Comparison of ENCODE assay signal across 8 mouse cellular contexts in the genomic region with DNA sequence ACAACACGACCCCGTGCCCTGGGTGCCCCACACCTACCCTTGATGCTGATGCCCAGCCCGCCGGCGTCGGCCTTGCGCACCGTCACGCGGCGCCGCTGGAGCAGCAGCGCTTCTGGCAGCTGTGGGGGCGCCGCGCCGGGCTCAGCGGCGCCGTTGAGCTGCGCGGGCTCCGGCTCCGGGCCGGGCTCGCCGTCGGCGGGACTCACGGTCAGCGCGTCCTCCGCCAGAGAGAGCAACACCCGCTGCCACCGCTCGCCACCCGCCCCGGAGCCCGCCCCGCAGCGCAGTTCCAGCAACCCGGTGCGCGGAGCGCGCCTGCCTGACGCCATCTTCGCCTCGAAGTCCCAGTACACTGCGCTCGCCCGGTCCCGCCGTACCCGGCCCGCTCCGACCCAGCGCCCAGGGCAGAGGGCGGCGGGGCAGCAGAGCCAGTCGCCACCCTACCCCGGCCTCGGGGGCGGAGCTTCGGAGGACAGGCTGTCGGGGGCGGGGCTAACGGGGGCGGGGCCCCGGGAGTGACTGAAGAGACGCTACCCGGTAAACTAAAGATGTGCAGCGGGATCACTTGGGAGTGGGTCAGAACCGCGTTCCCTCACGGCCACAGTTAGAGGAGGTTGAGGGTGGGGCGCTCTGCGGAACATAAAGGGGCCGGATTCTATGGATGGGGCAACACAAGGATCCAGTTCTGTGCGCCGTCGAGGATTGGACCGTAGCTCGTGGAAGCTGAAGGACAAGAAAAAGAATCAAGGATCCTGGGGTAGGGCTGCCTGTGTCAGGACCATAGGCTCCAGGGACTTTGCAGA. TPM values are rescaled to one million over a fixed set of nuclear protein-coding genes. Genes with fewer than 3 reads are reported as not detected.
DNase-seq lines count a peak whose midpoint lies in the region; ATAC-seq and TF ChIP-seq lines count a peak whose summit lies in the region.

A gene (minus strand): TSS at position 457 of the 803 bp plus-strand sequence.

- no peaks in the 10 kb centered on the region for H3K27me3 ChIP-seq in C2C12 (ENCODE audit: control insufficient read depth, insufficient read depth, insufficient read length)
- 0 out of 2 replicates have a peak, but pooled peaks cover 2% of the 10 kb centered on the region for H3K27me3 ChIP-seq in heart, embryonic 11.5 days (ENCODE audit: control insufficient read depth, insufficient read depth, low read length)
- peaks cover 10% of the 10 kb centered on the region; the same call in 1 of the 2 replicates for H3K27me3 ChIP-seq in kidney, embryonic 15.5 days
- no peaks in the 10 kb centered on the region for H3K27me3 ChIP-seq in liver, adult 2 months (ENCODE audit: control insufficient read depth, insufficient read depth, low read length)

- DNase-seq in c-Kit-negative CD71-positive TER-119-positive erythroid progenitor cells, embryonic 14.5 days (ENCODE audit: low read depth, low spot score), result peak; percentile 55
- peak; percentile 65 for DNase-seq in liver, adult 2 months (ENCODE audit: extremely low read depth, low read depth, low spot score)
- DNase-seq in monocyte, adult 2 months (ENCODE audit: low read depth in 1 of 2, low spot score in 2 of 2), result peak; percentile 30 to 54
- peak; percentile 77 to 85 for DNase-seq in spleen, postnatal 10 days (ENCODE audit: low spot score in 2 of 2)

- no peaks in the 10 kb centered on the region for H3K79me2 ChIP-seq in C2C12 (ENCODE audit: control insufficient read depth, insufficient read depth)
- H3K79me2 ChIP-seq in liver, adult 2 months (ENCODE audit: control insufficient read depth, insufficient read depth, low read length), result peaks cover 17% of the 10 kb centered on the region

- no peaks in the 10 kb centered on the region for H3K79me3 ChIP-seq in C2C12 (ENCODE audit: low read depth)

- peak within 1 kb of the TSS; percentile 78 for H3K4me2 ChIP-seq in heart, embryonic 11.5 days
- H3K4me2 ChIP-seq in kidney, embryonic 15.5 days, result peak within 1 kb of the TSS; percentile 90

- 2% methylated on average over 83 of the region's 84 CpGs for WGBS in heart, embryonic 11.5 days (ENCODE audit: insufficient replicate concordance)
- 2% methylated on average over 84 of the region's 84 CpGs for WGBS in kidney, embryonic 15.5 days
- WGBS in liver, adult 2 months, result 2% methylated on average over 80 of the region's 84 CpGs

- peak within 1 kb of the TSS; percentile 89 for H3K9ac ChIP-seq in heart, embryonic 11.5 days (ENCODE audit: low read depth, low read length)
- peak within 1 kb of the TSS; percentile 69 for H3K9ac ChIP-seq in kidney, embryonic 15.5 days
- H3K9ac ChIP-seq in liver, adult 2 months (ENCODE audit: low read depth, low read length), result peak within 1 kb of the TSS; percentile 93

- peak; percentile 87 for ATAC-seq in erythroid progenitor cell, adult 5-6 weeks (replicated peaks; ENCODE audit: low FRiP score, poor library complexity, severe bottlenecking)
- peak; percentile 88 for ATAC-seq in heart, embryonic 11.5 days (replicated peaks; ENCODE audit: insufficient number of reproducible peaks, low FRiP score, low TSS enrichment)
- peak; percentile 89 for ATAC-seq in kidney, embryonic 15.5 days (replicated peaks; ENCODE audit: low FRiP score)

- H3K27ac ChIP-seq in heart, embryonic 11.5 days (ENCODE audit: low read depth, low read length), result peak within 1 kb of the TSS; percentile 81
- 0 out of 2 replicates have a peak within 1 kb of the TSS, but pooled peaks have one; percentile 41 for H3K27ac ChIP-seq in kidney, embryonic 15.5 days
- H3K27ac ChIP-seq in liver, adult 2 months (replicated peaks; ENCODE audit: insufficient read depth, low read depth, low read length), result peak within 1 kb of the TSS; percentile 78

- no peaks in the 10 kb centered on the region for H3K36me3 ChIP-seq in C2C12 (ENCODE audit: control insufficient read depth, insufficient read depth)
- no peaks in the 10 kb centered on the region for H3K36me3 ChIP-seq in heart, embryonic 11.5 days (ENCODE audit: control insufficient read depth, insufficient read depth, low read length)
- no peaks in the 10 kb centered on the region for H3K36me3 ChIP-seq in kidney, embryonic 15.5 days
- H3K36me3 ChIP-seq in liver, adult 2 months (ENCODE audit: control insufficient read depth, insufficient read depth, low read length), result no peaks in the 10 kb centered on the region

- H3K4me1 ChIP-seq in heart, embryonic 11.5 days (ENCODE audit: control insufficient read depth, insufficient read depth, low read length), result peaks cover 23% of the 10 kb centered on the region
- peaks cover 27% of the 10 kb centered on the region for H3K4me1 ChIP-seq in kidney, embryonic 15.5 days
- H3K4me1 ChIP-seq in liver, adult 2 months (ENCODE audit: control insufficient read depth, insufficient read depth, low read length), result peaks cover 29% of the 10 kb centered on the region

- peak within 1 kb of the TSS; percentile 72 for H3ac ChIP-seq in C2C12 (ENCODE audit: control insufficient read depth, insufficient read length, low read depth)

- no peak for TF ChIP-seq CTCF in C2C12 (IDR thresholded peaks at IDR 0.05; ENCODE audit: control insufficient read depth, insufficient read depth, insufficient read length)
- no peak for TF ChIP-seq CTCF in liver, adult 2 months (IDR thresholded peaks at IDR 0.05; ENCODE audit: low read depth, low read length)

- peak within 1 kb of the TSS; percentile 46 for H3K4me3 ChIP-seq in C2C12 (ENCODE audit: insufficient read depth, poor library complexity, severe bottlenecking)
- H3K4me3 ChIP-seq in heart, embryonic 11.5 days (ENCODE audit: low read depth, low read length), result peak within 1 kb of the TSS; percentile 77
- peak within 1 kb of the TSS; percentile 76 for H3K4me3 ChIP-seq in kidney, embryonic 15.5 days (replicated peaks)
- peak within 1 kb of the TSS; percentile 98 for H3K4me3 ChIP-seq in liver, adult 2 months (ENCODE audit: insufficient read depth, low read depth, low read length)

- H3K9me3 ChIP-seq in heart, embryonic 11.5 days (replicated peaks; ENCODE audit: control insufficient read depth, low read length), result no peaks in the 10 kb centered on the region
- no peaks in the 10 kb centered on the region for H3K9me3 ChIP-seq in kidney, embryonic 15.5 days (replicated peaks)

- TF ChIP-seq POLR2A in liver, adult 2 months (IDR thresholded peaks at IDR 0.05; ENCODE audit: extremely low read depth, insufficient read depth, low read length), result peak; percentile 91

TF ChIP-seq in C2C12, 6 proteins besides CTCF, POLR2A, EP300 and RAD21:
- TF ChIP-seq MYOD1 (IDR thresholded peaks at IDR 0.05; ENCODE audit: control insufficient read depth, insufficient read length, low read depth) (no peak), CEBPB (IDR thresholded peaks at IDR 0.05; ENCODE audit: low read depth) (no peak), FOSL1 (IDR thresholded peaks at IDR 0.05; ENCODE audit: insufficient read depth, low read length, poor library complexity, severe bottlenecking) (no peak), MYOG (IDR thresholded peaks at IDR 0.05; ENCODE audit: control insufficient read depth, extremely low read depth, insufficient read length) (no peak), MAX (IDR thresholded peaks at IDR 0.05) (no peak), USF1 (IDR thresholded peaks at IDR 0.05; ENCODE audit: low read depth) (no peak)

RNA-seq across cellular contexts. Expression of the gene that starts here (rescaled TPM):
- 28.5 TPM for polyA plus RNA-seq in C2C12 (2012; fragmentation: generic; extraction: Trizol)
- total RNA-seq in erythroid progenitor cell, adult 5-6 weeks (2015; ENCODE audit: low replicate concordance), result not detected in 2 replicates
- 1.0 and 1.8 TPM in 2 replicates for total RNA-seq in erythroid progenitor cell, adult 5-6 weeks (2017; ENCODE audit: low replicate concordance)
- polyA plus RNA-seq in heart, embryonic 11.5 days (2014; fragmentation: Nextera tagmentation; extraction: Ambion mirVana), result 14.6 and 22.2 TPM in 2 replicates
- polyA plus RNA-seq in kidney, embryonic 15.5 days (2015; fragmentation: Nextera tagmentation; extraction: Ambion mirVana), result 12.0 and 12.7 TPM in 2 replicates
- total RNA-seq in liver, adult 2 months (2014; rRNA removed), result 10.3 and 11.3 TPM in 2 replicates
- 21.4 and 24.7 TPM in 2 replicates for polyA plus RNA-seq in liver, adult 2 months (2012; rRNA removed)

Comparison
In these comparisons a context has a peak if more than half of its experiments do, and no peak if none do; other contexts are left out.
1. Peak in every context shown above with its lines: DNase-seq, ATAC-seq, H3K4me3 ChIP-seq and H3K27ac ChIP-seq.
2. H3K4me3 ChIP-seq: peak in every context shown above with its lines; median percentile 98 in liver, adult 2 months; 77 in heart, embryonic 11.5 days; 76 in kidney, embryonic 15.5 days; 46 in C2C12.